16 mouse cellular contexts compared by ENCODE assay signal in genomic region chr13:93816688-93817331, GRCm38 (mm10).
"Had no signal": no experiment of that assay in that cellular context is flagged by ENCODE, and none has a peak within 500 bp of the region (broad histone marks: within the 10 kb centered on the region; RNA-seq: fewer than 3 reads in every experiment).

No protein-coding gene starts in this region.

- H3K4me1 ChIP-seq: liver, embryonic 12.5 days; megakaryocyte, embryonic 14.5 days; midbrain, embryonic 15.5 days; neural tube, embryonic 12.5 days; stomach, embryonic 15.5 days had no signal

- H3K9me3 ChIP-seq: kidney, embryonic 15.5 days; limb, embryonic 15.5 days; midbrain, embryonic 15.5 days; stomach, embryonic 15.5 days had no signal

- H3K9ac ChIP-seq: kidney, embryonic 15.5 days; limb, embryonic 15.5 days; liver, embryonic 12.5 days; lung, embryonic 14.5 days; midbrain, embryonic 15.5 days; neural tube, embryonic 12.5 days; stomach, embryonic 15.5 days had no signal

- H3K27me3 ChIP-seq: kidney, embryonic 15.5 days; limb, embryonic 15.5 days; liver, embryonic 12.5 days; midbrain, embryonic 15.5 days; neural tube, embryonic 12.5 days; stomach, embryonic 15.5 days had no signal

- DNase-seq: kidney, postnatal 14 days; left cerebral cortex, postnatal 4 days; lung, embryonic 14.5 days; lung, postnatal 14 days; spleen, adult 18-20 months; thymus, adult 2 months; thymus, postnatal 36 days had no signal

- H3K36me3 ChIP-seq: kidney, embryonic 15.5 days; limb, embryonic 15.5 days; liver, embryonic 12.5 days; midbrain, embryonic 15.5 days; neural tube, embryonic 12.5 days; stomach, embryonic 15.5 days had no signal

- ATAC-seq: liver, embryonic 12.5 days; midbrain, embryonic 15.5 days had no signal

- H3K4me3 ChIP-seq: kidney, embryonic 15.5 days; limb, embryonic 15.5 days; liver, embryonic 12.5 days; megakaryocyte, embryonic 14.5 days; midbrain, embryonic 15.5 days; neural tube, embryonic 12.5 days; stomach, embryonic 15.5 days had no signal

- H3K4me2 ChIP-seq: kidney, embryonic 15.5 days; limb, embryonic 15.5 days; liver, embryonic 12.5 days; lung, embryonic 14.5 days; midbrain, embryonic 11.5 days; midbrain, embryonic 15.5 days; neural tube, embryonic 12.5 days; stomach, embryonic 15.5 days had no signal

- H3K27ac ChIP-seq: kidney, embryonic 15.5 days; limb, embryonic 15.5 days; liver, embryonic 12.5 days; macrophage; midbrain, embryonic 15.5 days; neural tube, embryonic 12.5 days; stomach, embryonic 15.5 days had no signal
